Mouse (Mus musculus) T-helper 17 cell (primary cell): ENCODE results near the gene AC124502.3.

ENCODE experiments used
- in situ Hi-C, 2 experiments: fragments of 300-600 bp; cut with MboI, MseI; formaldehyde crosslinking; loops; 1 replicate in 1 of 2; 2 replicates in 1 of 2; pipeline ENCODE4 v1.15.1; 2025; ENCODE audit warnings: high pct_unique_total_duplicates in 2 of 2

AC124502.3 gene

GRCm38 (mm10) chr19:5026111-5026510 is 12.6 kb upstream of the AC124502.3 start:
- in situ Hi-C loops = loop anchor here in 1 of 2 experiments (10.0 kb wide), 1 partner anchor 1799 kb away; no protein-coding TSS in a partner anchor

GRCm38 (mm10) chr19:5032686-5033085 is 6.0 kb upstream of the AC124502.3 start:
- in situ Hi-C loops = no loop called here

- in situ Hi-C loops = no loop called here
Measured at GRCm38 (mm10) chr19:5036577-5036976, 2.1 kb upstream of the AC124502.3 start.

- in situ Hi-C loops = no loop called here
Measured at GRCm38 (mm10) chr19:5037678-5038571, 766 bp upstream of the AC124502.3 start.

GRCm38 (mm10) chr19:5039301-5040114 is 817 bp downstream of the AC124502.3 start:
- in situ Hi-C loops = no loop called here

- in situ Hi-C loops = no loop called here
Measured at GRCm38 (mm10) chr19:5040862-5041523, 2.3 kb downstream of the AC124502.3 start, which contains the start of gene Brms1. TSS of gene Brms1 (plus strand) at chr19:5041354.

GRCm38 (mm10) chr19:5041588-5041987 is 2.9 kb downstream of the AC124502.3 start:
- in situ Hi-C loops = no loop called here

GRCm38 (mm10) chr19:5045531-5045930 is 6.8 kb downstream of the AC124502.3 start:
- in situ Hi-C loops = no loop called here

GRCm38 (mm10) chr19:5048138-5049056 is 9.7 kb downstream of the AC124502.3 start:
- in situ Hi-C loops = no loop called here

GRCm38 (mm10) chr19:5049325-5049724 is 10.6 kb downstream of the AC124502.3 start:
- in situ Hi-C loops = no loop called here

GRCm38 (mm10) chr19:5050047-5050905 is 11.6 kb downstream of the AC124502.3 start, which contains the start of gene Rin1:
TSS of gene Rin1 (plus strand) at chr19:5050481.
- in situ Hi-C loops = no loop called here

- in situ Hi-C loops = no loop called here
Measured at GRCm38 (mm10) chr19:5051031-5051430, 12.3 kb downstream of the AC124502.3 start.

- in situ Hi-C loops = no loop called here
Measured at GRCm38 (mm10) chr19:5051515-5051914, 12.8 kb downstream of the AC124502.3 start.

- in situ Hi-C loops = no loop called here
Measured at GRCm38 (mm10) chr19:5052166-5052822, 13.6 kb downstream of the AC124502.3 start.

GRCm38 (mm10) chr19:5052853-5053252 is 14.2 kb downstream of the AC124502.3 start:
- in situ Hi-C loops = no loop called here

GRCm38 (mm10) chr19:5053909-5054308 is 15.2 kb downstream of the AC124502.3 start:
- in situ Hi-C loops = no loop called here

GRCm38 (mm10) chr19:5056251-5056650 is 17.6 kb downstream of the AC124502.3 start:
- in situ Hi-C loops = no loop called here

- in situ Hi-C loops = no loop called here
Measured at GRCm38 (mm10) chr19:5057876-5058775, 19.4 kb downstream of the AC124502.3 start.
